Mouse (Mus musculus): ENCODE results near the gene Slc38a11. TPM values are rescaled to one million over a fixed set of nuclear protein-coding genes. Genes with fewer than 3 reads are reported as not detected.

The Slc38a11 gene
- polyA plus RNA-seq, 1 experiment = 1.2 TPM

GRCm38 (mm10) chr2:65337378-65338140 is 26.3 kb downstream of the Slc38a11 start:
- peak; percentile 77 for TF ChIP-seq CTCF (IDR thresholded peaks at IDR 0.05; ENCODE audit: insufficient read depth, low read length)
- TF ChIP-seq POLR2A (IDR thresholded peaks at IDR 0.05; ENCODE audit: borderline replicate concordance, extremely low read depth, low read depth, low read length) = no peak
- H3K4me3 ChIP-seq (replicated peaks; ENCODE audit: extremely low read depth, low read depth, low read length) = no peak overlapping the region
- H3K4me1 ChIP-seq (ENCODE audit: control insufficient read depth, insufficient read depth, low read length) = peaks cover 4% of the 10 kb centered on the region
- peak; percentile 9 for DNase-seq
- WGBS = 19% methylated on average over 13 of the region's 14 CpGs

DNA sequence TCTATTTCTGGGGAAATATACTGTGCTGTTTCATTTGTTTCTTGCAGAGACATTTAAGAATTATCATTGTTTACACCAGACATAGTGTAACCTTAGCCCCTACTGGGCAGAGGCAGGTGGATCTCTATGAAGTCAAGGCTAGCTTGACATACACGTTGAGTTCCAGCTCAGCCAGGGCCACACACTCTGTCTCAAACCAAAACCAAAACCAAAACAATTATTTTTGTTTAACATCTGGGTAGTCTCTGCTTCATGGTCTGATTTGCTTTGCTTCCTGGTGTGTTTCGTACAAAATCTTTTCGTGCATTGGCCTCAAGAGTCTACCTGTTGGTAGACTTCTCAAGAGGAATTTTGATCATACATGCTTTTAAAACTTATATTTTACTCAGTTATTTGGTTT is 27.2 kb downstream of the Slc38a11 start:
- Histone ChIP-seq H3K4me1 (ENCODE audit: control insufficient read depth, insufficient read depth, low read length) (peaks cover 4% of the 10 kb centered on the region), H3K4me3 (replicated peaks; ENCODE audit: extremely low read depth, low read depth, low read length) (no peak overlapping the region)
- 80% methylated on average over 3 of the region's 3 CpGs for WGBS
- no peak for DNase-seq
- TF ChIP-seq POLR2A (IDR thresholded peaks at IDR 0.05; ENCODE audit: borderline replicate concordance, extremely low read depth, low read depth, low read length) = no peak
- TF ChIP-seq CTCF (IDR thresholded peaks at IDR 0.05; ENCODE audit: insufficient read depth, low read length) = no peak

DNA sequence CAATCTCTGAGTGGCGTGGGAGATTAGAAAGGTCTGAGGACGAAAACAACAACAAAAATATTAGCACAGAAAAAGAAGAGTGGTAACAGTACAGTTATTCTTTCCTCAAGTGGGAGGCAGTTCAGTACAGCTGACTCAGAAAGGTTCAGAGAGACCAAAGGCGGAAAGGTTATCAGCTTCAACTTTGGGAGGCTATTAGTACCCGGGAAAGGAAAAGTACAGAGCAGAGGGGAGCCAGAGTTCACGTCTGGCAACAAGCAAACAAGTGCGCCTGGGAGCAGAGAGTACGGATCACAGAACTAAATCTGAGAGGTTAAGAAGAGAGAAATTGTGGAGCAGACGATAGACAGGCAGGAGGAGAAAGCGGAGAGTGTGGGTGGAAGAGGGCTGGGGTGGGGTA is 29.7 kb downstream of the Slc38a11 start:
- Histone ChIP-seq H3K4me1 (ENCODE audit: control insufficient read depth, insufficient read depth, low read length) (peaks cover 4% of the 10 kb centered on the region), H3K4me3 (replicated peaks; ENCODE audit: extremely low read depth, low read depth, low read length) (no peak overlapping the region)
- WGBS = 66% methylated on average over 9 of the region's 9 CpGs
- no peak for DNase-seq
- no peak for TF ChIP-seq POLR2A (IDR thresholded peaks at IDR 0.05; ENCODE audit: borderline replicate concordance, extremely low read depth, low read depth, low read length)
- no peak for TF ChIP-seq CTCF (IDR thresholded peaks at IDR 0.05; ENCODE audit: insufficient read depth, low read length)

DNA sequence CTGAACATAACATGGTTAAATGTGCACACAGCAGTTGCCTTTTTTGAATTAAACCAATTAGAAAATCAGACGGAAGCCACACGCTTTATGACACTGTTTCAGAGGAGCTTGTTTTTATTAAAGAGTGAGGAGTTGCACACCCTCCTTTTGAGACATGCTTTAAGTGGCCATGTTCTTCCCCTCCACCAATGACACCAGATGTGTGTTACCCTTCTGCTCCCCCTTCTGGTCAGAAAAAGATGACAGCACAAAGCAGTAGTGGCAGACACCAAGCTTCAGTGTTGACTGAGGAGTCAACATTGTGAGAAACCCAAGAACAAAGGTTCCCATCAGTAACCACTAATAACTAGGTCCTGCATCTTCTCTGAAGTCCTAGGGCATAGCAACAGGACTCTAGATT is 32.5 kb downstream of the Slc38a11 start:
- no peak for TF ChIP-seq POLR2A (IDR thresholded peaks at IDR 0.05; ENCODE audit: borderline replicate concordance, extremely low read depth, low read depth, low read length)
- TF ChIP-seq CTCF (IDR thresholded peaks at IDR 0.05; ENCODE audit: insufficient read depth, low read length) = peak; percentile 31; the same call in 1 of the 2 replicates
- DNase-seq = peak; percentile 26
- WGBS = 55% methylated on average over 2 of the region's 2 CpGs
- Histone ChIP-seq H3K4me3 (replicated peaks; ENCODE audit: extremely low read depth, low read depth, low read length) (no peak overlapping the region), H3K4me1 (ENCODE audit: control insufficient read depth, insufficient read depth, low read length) (no peaks in the 10 kb centered on the region; the same call in 1 of the 2 replicates)

- Histone ChIP-seq H3K4me3 (replicated peaks; ENCODE audit: extremely low read depth, low read depth, low read length) (no peak overlapping the region), H3K4me1 (ENCODE audit: control insufficient read depth, insufficient read depth, low read length) (no peaks in the 10 kb centered on the region)
- no peak for TF ChIP-seq CTCF (IDR thresholded peaks at IDR 0.05; ENCODE audit: insufficient read depth, low read length)
- TF ChIP-seq POLR2A (IDR thresholded peaks at IDR 0.05; ENCODE audit: borderline replicate concordance, extremely low read depth, low read depth, low read length) = no peak
- no peak for DNase-seq
- 67% methylated on average over 6 of the region's 6 CpGs for WGBS
Measured at GRCm38 (mm10) chr2:65321998-65322754, 41.7 kb downstream of the Slc38a11 start.

GRCm38 (mm10) chr2:65320975-65321374 is 42.9 kb downstream of the Slc38a11 start:
- TF ChIP-seq CTCF (IDR thresholded peaks at IDR 0.05; ENCODE audit: insufficient read depth, low read length) = no peak
- TF ChIP-seq POLR2A (IDR thresholded peaks at IDR 0.05; ENCODE audit: borderline replicate concordance, extremely low read depth, low read depth, low read length) = no peak
- H3K4me3 ChIP-seq (replicated peaks; ENCODE audit: extremely low read depth, low read depth, low read length) = no peak overlapping the region
- no peak for DNase-seq
- no peaks in the 10 kb centered on the region for H3K4me1 ChIP-seq (ENCODE audit: control insufficient read depth, insufficient read depth, low read length)
- 29% methylated on average over 2 of the region's 2 CpGs for whole genome bisulfite sequencing

- 78% methylated on average over 12 of the region's 12 CpGs for WGBS
- H3K4me3 ChIP-seq (replicated peaks; ENCODE audit: extremely low read depth, low read depth, low read length) = no peak overlapping the region
- TF ChIP-seq CTCF (IDR thresholded peaks at IDR 0.05; ENCODE audit: insufficient read depth, low read length) (no peak), POLR2A (IDR thresholded peaks at IDR 0.05; ENCODE audit: borderline replicate concordance, extremely low read depth, low read depth, low read length) (no peak)
- DNase-seq = no peak
- no peaks in the 10 kb centered on the region for H3K4me1 ChIP-seq (ENCODE audit: control insufficient read depth, insufficient read depth, low read length)
Measured at GRCm38 (mm10) chr2:65316721-65317120, 47.1 kb downstream of the Slc38a11 start.

DNA sequence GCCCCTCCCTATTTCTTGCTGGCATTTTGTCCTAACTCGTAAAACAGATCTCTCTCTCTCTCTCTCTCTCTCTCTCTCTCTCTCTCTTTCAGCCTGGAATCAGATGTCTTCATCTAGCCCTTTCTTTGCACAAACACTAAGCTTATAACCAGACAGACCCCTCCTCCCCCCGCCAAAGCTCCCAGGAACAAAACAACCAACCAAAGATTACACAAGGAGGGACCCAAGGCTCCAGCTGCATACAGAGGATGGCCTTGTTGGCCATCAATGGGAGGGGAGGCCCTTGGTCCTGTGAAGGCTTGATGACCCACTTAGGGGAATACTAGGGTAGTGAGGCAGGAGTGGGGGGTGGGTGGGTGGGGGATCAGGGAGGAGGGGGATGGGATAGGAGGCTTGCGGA is 52.6 kb downstream of the Slc38a11 start:
- WGBS = 84% methylated on average over 3 of the region's 3 CpGs
- DNase-seq = no peak
- no peaks in the 10 kb centered on the region for H3K4me1 ChIP-seq (ENCODE audit: control insufficient read depth, insufficient read depth, low read length)
- TF ChIP-seq POLR2A (IDR thresholded peaks at IDR 0.05; ENCODE audit: borderline replicate concordance, extremely low read depth, low read depth, low read length) (no peak), CTCF (IDR thresholded peaks at IDR 0.05; ENCODE audit: insufficient read depth, low read length) (no peak)
- H3K4me3 ChIP-seq (replicated peaks; ENCODE audit: extremely low read depth, low read depth, low read length) = no peak overlapping the region

GRCm38 (mm10) chr2:65296541-65296940 is 67.3 kb downstream of the Slc38a11 start:
- WGBS = 47% methylated on average over 2 of the region's 2 CpGs
- no peak for TF ChIP-seq POLR2A (IDR thresholded peaks at IDR 0.05; ENCODE audit: borderline replicate concordance, extremely low read depth, low read depth, low read length)
- no peak for TF ChIP-seq CTCF (IDR thresholded peaks at IDR 0.05; ENCODE audit: insufficient read depth, low read length)
- no peaks in the 10 kb centered on the region for H3K4me1 ChIP-seq (ENCODE audit: control insufficient read depth, insufficient read depth, low read length)

More at GRCm38 (mm10) chr2:65296541-65296940, 67.3 kb downstream of the Slc38a11 start:
- no peak overlapping the region for H3K4me3 ChIP-seq (replicated peaks; ENCODE audit: extremely low read depth, low read depth, low read length)
- no peak for DNase-seq

All from lung, adult 2 months (tissue).